Mouse (Mus musculus) C2C12 (cell line): Measurements from ENCODE around the gene Lnpep. TPM values are rescaled to one million over a fixed set of nuclear protein-coding genes. Genes with fewer than 3 reads are reported as not detected.

Source experiments
- H3K27me3 ChIP-seq: one replicate; pipeline ENCODE4 v1.6.1; 2011; ENCODE audit not compliant: control insufficient read depth, insufficient read depth, insufficient read length
- H3K36me3 ChIP-seq: one replicate; pipeline ENCODE4 v1.6.1; 2011; ENCODE audit not compliant: control insufficient read depth, insufficient read depth
- H3K4me3 ChIP-seq: one replicate; pipeline ENCODE4 v1.5.1; 2011; ENCODE audit warnings: mild to moderate bottlenecking, control low read depth; ENCODE audit not compliant: poor library complexity, insufficient read depth, severe bottlenecking
- H3K79me2 ChIP-seq: one replicate; pipeline ENCODE4 v1.6.1; 2011; ENCODE audit not compliant: control insufficient read depth, insufficient read depth
- H3K79me3 ChIP-seq: one replicate; pipeline ENCODE4 v1.6.1; 2011; ENCODE audit warnings: low read depth, control low read depth
- H3ac ChIP-seq: one replicate; pipeline ENCODE3; 2011; ENCODE audit warnings: low read depth; ENCODE audit not compliant: control insufficient read depth, insufficient read length
- CEBPB ChIP-seq: IDR thresholded peaks from one replicate; pipeline ENCODE4 v1.6.1; 2011; ENCODE audit warnings: low read depth, mild to moderate bottlenecking, control low read depth, moderate library complexity
- CTCF ChIP-seq: IDR thresholded peaks from one replicate; pipeline ENCODE4 v1.5.1; 2011; ENCODE audit not compliant: control insufficient read depth, insufficient read depth, insufficient read length
- FOSL1 ChIP-seq: IDR thresholded peaks from one replicate; pipeline ENCODE4 v1.8.0; 2011; ENCODE audit warnings: mild to moderate bottlenecking, low read length; ENCODE audit not compliant: poor library complexity, insufficient read depth, severe bottlenecking
- MAX ChIP-seq: IDR thresholded peaks from one replicate; pipeline ENCODE4 v1.6.1; 2011; ENCODE audit warnings: mild to moderate bottlenecking, control low read depth
- MYOD1 ChIP-seq: IDR thresholded peaks from one replicate; pipeline ENCODE4 v1.6.1; 2011; ENCODE audit warnings: low read depth; ENCODE audit not compliant: control insufficient read depth, insufficient read length
- MYOG ChIP-seq: IDR thresholded peaks from one replicate; pipeline ENCODE4 v1.6.1; 2011; ENCODE audit not compliant: control insufficient read depth, insufficient read length; ENCODE audit errors: extremely low read depth
- USF1 ChIP-seq: IDR thresholded peaks from one replicate; pipeline ENCODE4 v1.6.1; 2011; ENCODE audit warnings: low read depth, mild to moderate bottlenecking, control low read depth, moderate library complexity
- polyA plus RNA-seq: library from polyadenylated mRNA; unstranded; fragments of >200 nt; fragmentation: generic; extraction: Trizol; gene quantifications from one replicate; pipeline ENCODE4 v1.2.1, GENCODE M21; 2012; ENCODE audit warnings: missing spikeins

Lnpep gene
- polyA plus RNA-seq, 1 experiment = 4.5 TPM

GRCm38 (mm10) chr17:17485789-17486188, 139.1 kb downstream of the Lnpep start:
- Histone ChIP-seq H3ac (no peak overlapping the region), H3K4me3 (no peak overlapping the region), H3K79me3 (no peaks in the 10 kb centered on the region), H3K36me3 (no peaks in the 10 kb centered on the region), H3K79me2 (no peaks in the 10 kb centered on the region), H3K27me3 (no peaks in the 10 kb centered on the region)
- no peak for TF ChIP-seq MYOG
- no peak for TF ChIP-seq MAX
- TF ChIP-seq CTCF = no peak
- TF ChIP-seq FOSL1 = no peak
- no peak for TF ChIP-seq CEBPB
- no peak for TF ChIP-seq MYOD1
- TF ChIP-seq USF1 = no peak

Other genes with a start within 250 kb of the Lnpep start
- gene Lix1, start 222.4 kb downstream of the Lnpep start, polyA plus RNA-seq = 2.6 TPM
- gene Vmn2r90, start 78.7 kb upstream of the Lnpep start, polyA plus RNA-seq = not detected
- 11.2 TPM for gene Spaca6, start 202.1 kb upstream of the Lnpep start, polyA plus RNA-seq
- gene Has1, start 230.2 kb upstream of the Lnpep start, polyA plus RNA-seq = 2.5 TPM